Mouse (Mus musculus) granulocyte monocyte progenitor cell, adult 5-6 weeks (primary cell): ENCODE measurements around the gene Rtbdn. TPM values are rescaled to one million over a fixed set of nuclear protein-coding genes. Genes with fewer than 3 reads are reported as not detected.

ENCODE experiments used
- ATAC-seq: replicated peaks from 2 replicates; pipeline ENCODE4 v1.8.0; 2016; ENCODE audit warnings: mild to moderate bottlenecking, moderate TSS enrichment, inconsistent platforms; ENCODE audit not compliant: poor library complexity, severe bottlenecking
- total RNA-seq, 2 experiments: library from RNA; stranded (forward) in 1 of 2; stranded (reverse) in 1 of 2; fragments of 200-712, 200-1000 nt in 1 of 2; fragments of >200 nt in 1 of 2; fragmentation: Nextera tagmentation in 1 of 2; gene quantifications; 2 replicates each; pipeline ENCODE4 v1.2.3; 2014 to 2017

The Rtbdn gene
- total RNA-seq, 2 experiments from 2014 or later = not detected

- ATAC-seq = peak; percentile 6
Measured at GRCm38 (mm10) chr8:84977435-84978247, 30.9 kb downstream of the Rtbdn start.

GRCm38 (mm10) chr8:84978248-84978940, 31.6 kb downstream of the Rtbdn start, which contains the start of gene Junb:
Gene Junb (minus strand): TSS chr8:84978718.
- ATAC-seq = peak; percentile 38

GRCm38 (mm10) chr8:84979599-84980421, 33.0 kb downstream of the Rtbdn start:
- ATAC-seq = peak; percentile 45

- ATAC-seq = no peak
Measured at GRCm38 (mm10) chr8:84980622-84981358, 34.0 kb downstream of the Rtbdn start.

- ATAC-seq = no peak
Measured at GRCm38 (mm10) chr8:84981644-84982498, 35.1 kb downstream of the Rtbdn start.

GRCm38 (mm10) chr8:84982499-84983011, 35.8 kb downstream of the Rtbdn start:
- ATAC-seq = no peak

GRCm38 (mm10) chr8:84984294-84985048, 37.7 kb downstream of the Rtbdn start:
- no peak for ATAC-seq

- ATAC-seq = peak; percentile 34
Measured at GRCm38 (mm10) chr8:84985049-84985683, 38.4 kb downstream of the Rtbdn start.

- peak; percentile 56 for ATAC-seq
Measured at GRCm38 (mm10) chr8:84985684-84986378, 39.0 kb downstream of the Rtbdn start.

GRCm38 (mm10) chr8:84986379-84986945, 39.7 kb downstream of the Rtbdn start:
- ATAC-seq = no peak

- no peak for ATAC-seq
Measured at GRCm38 (mm10) chr8:84987388-84987787, 40.6 kb downstream of the Rtbdn start.

GRCm38 (mm10) chr8:84987903-84988302, 41.1 kb downstream of the Rtbdn start:
- no peak for ATAC-seq

- no peak for ATAC-seq
Measured at GRCm38 (mm10) chr8:84989311-84989731, 42.5 kb downstream of the Rtbdn start.

GRCm38 (mm10) chr8:84989810-84990209, 43.0 kb downstream of the Rtbdn start:
- ATAC-seq = peak; percentile 41

GRCm38 (mm10) chr8:84990349-84990748, 43.6 kb downstream of the Rtbdn start, which contains the start of gene Hook2:
Gene Hook2 (plus strand): TSS chr8:84990603.
- ATAC-seq = peak; percentile 70

- peak; percentile 13 for ATAC-seq
Measured at GRCm38 (mm10) chr8:84990836-84991235, 44.0 kb downstream of the Rtbdn start.

- no peak for ATAC-seq
Measured at GRCm38 (mm10) chr8:84994375-84994774, 47.6 kb downstream of the Rtbdn start.
